Mouse (Mus musculus) lung, adult 2 months (tissue): ENCODE measurements around the gene 1700003F12Rik.

ENCODE experiments used
- CTCF ChIP-seq: fragments of 200-500 bp; IDR thresholded peaks from 2 replicates; pipeline ENCODE4 v1.5.1; 2011; ENCODE audit warnings: mild to moderate bottlenecking, low read length, control low read depth; ENCODE audit not compliant: insufficient read depth
- POLR2A ChIP-seq: fragments of 200-500 bp; IDR thresholded peaks from 2 replicates; pipeline ENCODE4 v1.6.1; 2011; ENCODE audit warnings: low read depth, mild to moderate bottlenecking, control low read depth, low read length, borderline replicate concordance; ENCODE audit errors: extremely low read depth

DNA sequence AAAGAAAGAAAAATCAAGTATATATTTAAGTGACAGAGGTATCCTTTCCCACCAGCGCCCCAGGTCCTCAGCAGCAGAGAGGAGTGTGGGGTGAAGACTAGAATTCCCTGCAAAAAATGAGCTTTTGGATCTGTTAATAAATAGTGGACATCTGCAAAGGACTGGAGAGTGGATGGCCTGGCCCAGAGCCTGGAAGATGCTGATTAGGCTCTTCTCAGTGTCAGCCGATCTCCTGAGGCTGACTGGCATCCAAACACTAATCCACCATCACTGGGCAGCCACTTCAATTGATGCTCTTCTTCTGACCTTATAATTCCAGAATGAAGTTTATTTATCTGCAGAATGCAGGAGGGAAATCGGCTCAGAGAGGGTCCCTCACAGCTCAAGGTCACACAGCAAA lies 26.1 kb downstream of the 1700003F12Rik start:
- TF ChIP-seq POLR2A (no peak), CTCF (no peak)
